Mouse (Mus musculus): ENCODE results near the gene Garem2.
A peak's percentile ranks its signal among the peaks of the same experiment; 100 is the strongest.

The Garem2 gene

GRCm38 (mm10) chr5:30111771-30112170 is 6.8 kb downstream of the Garem2 start:
- no peak for DNase-seq (ENCODE audit: low spot score in 2 of 2)

GRCm38 (mm10) chr5:30112533-30113068 is 7.6 kb downstream of the Garem2 start:
- no peak for DNase-seq (ENCODE audit: low spot score in 2 of 2)

- DNase-seq (ENCODE audit: low spot score in 2 of 2), result peak; percentile 32 to 52
Observed at GRCm38 (mm10) chr5:30113881-30114760, 9.2 kb downstream of the Garem2 start.

- no peak for DNase-seq (ENCODE audit: low spot score in 2 of 2)
Observed at GRCm38 (mm10) chr5:30114761-30115140, 9.8 kb downstream of the Garem2 start.

GRCm38 (mm10) chr5:30115718-30116117 is 10.8 kb downstream of the Garem2 start:
- no peak for DNase-seq (ENCODE audit: low spot score in 2 of 2)

GRCm38 (mm10) chr5:30118018-30118417 is 13.1 kb downstream of the Garem2 start:
- no peak for DNase-seq (ENCODE audit: low spot score in 2 of 2)

GRCm38 (mm10) chr5:30119163-30119562 is 14.2 kb downstream of the Garem2 start:
- no peak for DNase-seq (ENCODE audit: low spot score in 2 of 2)

- DNase-seq (ENCODE audit: low spot score in 2 of 2), result no peak
Observed at GRCm38 (mm10) chr5:30120106-30120505, 15.1 kb downstream of the Garem2 start.

- no peak for DNase-seq (ENCODE audit: low spot score in 2 of 2)
Observed at GRCm38 (mm10) chr5:30122481-30122880, 17.5 kb downstream of the Garem2 start.

GRCm38 (mm10) chr5:30125587-30125986 is 20.6 kb downstream of the Garem2 start:
- DNase-seq (ENCODE audit: low spot score in 2 of 2), result no peak

- no peak for DNase-seq (ENCODE audit: low spot score in 2 of 2)
Observed at GRCm38 (mm10) chr5:30126756-30127155, 21.8 kb downstream of the Garem2 start.

GRCm38 (mm10) chr5:30127921-30128597 is 23.1 kb downstream of the Garem2 start:
- DNase-seq (ENCODE audit: low spot score in 2 of 2), result no peak

- no peak for DNase-seq (ENCODE audit: low spot score in 2 of 2)
Observed at GRCm38 (mm10) chr5:30128680-30129079, 23.7 kb downstream of the Garem2 start.

GRCm38 (mm10) chr5:30131246-30131645 is 26.3 kb downstream of the Garem2 start:
- DNase-seq (ENCODE audit: low spot score in 2 of 2), result no peak

- no peak for DNase-seq (ENCODE audit: low spot score in 2 of 2)
Observed at GRCm38 (mm10) chr5:30132173-30132572, 27.2 kb downstream of the Garem2 start.

GRCm38 (mm10) chr5:30135711-30136231 is 30.8 kb downstream of the Garem2 start:
- no peak for DNase-seq (ENCODE audit: low spot score in 2 of 2)

- DNase-seq (ENCODE audit: low spot score in 2 of 2), result no peak
Observed at GRCm38 (mm10) chr5:30137271-30137670, 32.3 kb downstream of the Garem2 start.

GRCm38 (mm10) chr5:30138193-30138592 is 33.2 kb downstream of the Garem2 start:
- DNase-seq (ENCODE audit: low spot score in 2 of 2), result no peak

- DNase-seq (ENCODE audit: low spot score in 2 of 2), result no peak
Observed at GRCm38 (mm10) chr5:30146526-30146925, 41.6 kb downstream of the Garem2 start.

- DNase-seq (ENCODE audit: low spot score in 2 of 2), result no peak
Observed at GRCm38 (mm10) chr5:30148133-30148920, 43.4 kb downstream of the Garem2 start.

GRCm38 (mm10) chr5:30152007-30152406 is 47.0 kb downstream of the Garem2 start:
- DNase-seq (ENCODE audit: low spot score in 2 of 2), result no peak

GRCm38 (mm10) chr5:30152413-30152812 is 47.5 kb downstream of the Garem2 start:
- DNase-seq (ENCODE audit: low spot score in 2 of 2), result no peak
